Mouse (Mus musculus): ENCODE measurements around the gene Arhgap22. TPM values are rescaled to one million over a fixed set of nuclear protein-coding genes. Genes with fewer than 3 reads are reported as not detected.
A peak's percentile ranks its signal among the peaks of the same experiment; 100 is the strongest.

The Arhgap22 gene
- total and polyA plus RNA-seq, 3 experiments: 0.11 TPM; not detected in 2

GRCm38 (mm10) chr14:33212958-33213309 is 892 bp upstream of the Arhgap22 start:
- no peak overlapping the region for H3K27ac ChIP-seq (ENCODE audit: control insufficient read depth, low read depth, low read length)
- no peak overlapping the region for H3K9ac ChIP-seq (ENCODE audit: control insufficient read depth, low read depth, low read length, poor library complexity, severe bottlenecking)
- H3K4me1 ChIP-seq (ENCODE audit: control insufficient read depth in 1 of 2, insufficient read depth in 2 of 2, low read length in 2 of 2): peaks cover 0 to 12% of the 10 kb centered on the region in 2 experiments; a peak in 3 of 4 replicates
- no peaks in the 10 kb centered on the region for H3K79me2 ChIP-seq (ENCODE audit: control insufficient read depth, insufficient read depth, low read length, poor library complexity)
- no peaks in the 10 kb centered on the region for H3K9me3 ChIP-seq (replicated peaks; ENCODE audit: insufficient read depth, low read length)
- H3K27me3 ChIP-seq (ENCODE audit: control insufficient read depth in 1 of 2, insufficient read depth in 2 of 2, low read length in 2 of 2): peaks cover 0 to 3% of the 10 kb centered on the region in 2 experiments; a peak in 3 of 4 replicates
- TF ChIP-seq POLR2AphosphoS5 (IDR thresholded peaks at IDR 0.05; ENCODE audit: borderline replicate concordance, low read depth, low read length) (no peak), UBTF (IDR thresholded peaks at IDR 0.05; ENCODE audit: borderline replicate concordance, insufficient read depth, low read depth, low read length) (no peak), POLR2A (IDR thresholded peaks at IDR 0.05; ENCODE audit: control insufficient read depth in 1 of 2, insufficient read depth in 1 of 2, low read depth in 1 of 2, low read length in 2 of 2, poor library complexity in 1 of 2) (no peak), ELF1 (IDR thresholded peaks at IDR 0.05; ENCODE audit: low read depth, low read length) (no peak), BHLHE40 (IDR thresholded peaks at IDR 0.05; ENCODE audit: borderline replicate concordance, low read depth, low read length) (no peak), SMC3 (IDR thresholded peaks at IDR 0.05; ENCODE audit: low read depth, low read length) (no peak), CTCF (IDR thresholded peaks at IDR 0.05 in 2 of 3, conservative IDR thresholded peaks at IDR 0.05 in 1 of 3; ENCODE audit: control insufficient read depth in 1 of 3, insufficient read depth in 1 of 3, low read depth in 2 of 3, low read length in 3 of 3, poor library complexity in 1 of 3, severe bottlenecking in 1 of 3) (no peak)
- H3K36me3 ChIP-seq (ENCODE audit: control insufficient read depth in 1 of 2, insufficient read depth in 2 of 2, low read length in 2 of 2): peaks cover 0 to 3% of the 10 kb centered on the region in 2 experiments; a peak in 2 of 4 replicates
- H3K4me3 ChIP-seq (ENCODE audit: control insufficient read depth in 1 of 2, insufficient read depth in 1 of 2, low read depth in 2 of 2, low read length in 2 of 2): no peak overlapping the region
- DNase-seq (ENCODE audit: low read depth, low spot score): no peak

DNA sequence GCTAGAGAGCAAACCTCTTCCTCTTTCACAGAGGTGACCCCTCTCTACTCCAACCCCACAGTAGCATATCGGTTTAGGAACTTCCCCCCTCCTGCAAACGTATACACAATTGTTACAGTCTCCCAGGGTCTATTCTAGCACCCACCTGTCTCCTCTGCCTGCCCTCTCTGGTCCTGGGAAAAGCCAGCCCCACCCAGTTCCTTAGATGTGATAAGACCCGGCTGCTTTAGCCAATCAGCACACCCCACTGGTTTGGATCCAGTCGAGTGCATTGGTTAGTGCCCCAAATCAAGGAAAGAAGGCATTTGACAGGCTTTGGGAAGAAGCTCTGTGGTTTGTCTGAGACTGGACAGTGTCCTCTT is 922 bp downstream of the Arhgap22 start:
- Histone ChIP-seq H3K36me3 (ENCODE audit: control insufficient read depth in 1 of 2, insufficient read depth in 2 of 2, low read length in 2 of 2) (peaks cover 0 to 3% of the 10 kb centered on the region in 2 experiments; a peak in 2 of 4 replicates), H3K79me2 (ENCODE audit: control insufficient read depth, insufficient read depth, low read length, poor library complexity) (no peaks in the 10 kb centered on the region), H3K9me3 (replicated peaks; ENCODE audit: insufficient read depth, low read length) (no peaks in the 10 kb centered on the region), H3K4me3 (ENCODE audit: control insufficient read depth in 1 of 2, insufficient read depth in 1 of 2, low read depth in 2 of 2, low read length in 2 of 2) (no peak overlapping the region), H3K27me3 (ENCODE audit: control insufficient read depth in 1 of 2, insufficient read depth in 2 of 2, low read length in 2 of 2) (peaks cover 0 to 3% of the 10 kb centered on the region in 2 experiments; a peak in 3 of 4 replicates), H3K27ac (ENCODE audit: control insufficient read depth, low read depth, low read length) (no peak overlapping the region), H3K9ac (ENCODE audit: control insufficient read depth, low read depth, low read length, poor library complexity, severe bottlenecking) (no peak overlapping the region), H3K4me1 (ENCODE audit: control insufficient read depth in 1 of 2, insufficient read depth in 2 of 2, low read length in 2 of 2) (peaks cover 0 to 12% of the 10 kb centered on the region in 2 experiments; a peak in 3 of 4 replicates)
- DNase-seq (ENCODE audit: low read depth, low spot score): peak; percentile 40
- TF ChIP-seq HCFC1 (IDR thresholded peaks at IDR 0.05; ENCODE audit: low read depth, low read length) (no peak), MEF2A (IDR thresholded peaks at IDR 0.05; ENCODE audit: extremely low read depth, insufficient replicate concordance, low read depth, low read length, poor library complexity, severe bottlenecking) (no peak), TAL1 (IDR thresholded peaks at IDR 0.05; ENCODE audit: low read length) (no peak), ZC3H11A (IDR thresholded peaks at IDR 0.05; ENCODE audit: low read depth, low read length) (no peak), POLR2AphosphoS2 (IDR thresholded peaks at IDR 0.05; ENCODE audit: low read length) (no peak), USF1 (IDR thresholded peaks at IDR 0.05; ENCODE audit: low read depth, low read length) (no peak), ELF1 (IDR thresholded peaks at IDR 0.05; ENCODE audit: low read depth, low read length) (no peak)

- Histone ChIP-seq H3K27ac (ENCODE audit: control insufficient read depth, low read depth, low read length) (no peak overlapping the region), H3K4me1 (ENCODE audit: control insufficient read depth in 1 of 2, insufficient read depth in 2 of 2, low read length in 2 of 2) (peaks cover 0 to 12% of the 10 kb centered on the region in 2 experiments; a peak in 3 of 4 replicates), H3K36me3 (ENCODE audit: control insufficient read depth in 1 of 2, insufficient read depth in 2 of 2, low read length in 2 of 2) (peaks cover 0 to 3% of the 10 kb centered on the region in 2 experiments; a peak in 2 of 4 replicates), H3K9ac (ENCODE audit: control insufficient read depth, low read depth, low read length, poor library complexity, severe bottlenecking) (no peak overlapping the region), H3K9me3 (replicated peaks; ENCODE audit: insufficient read depth, low read length) (no peaks in the 10 kb centered on the region), H3K4me3 (ENCODE audit: control insufficient read depth in 1 of 2, insufficient read depth in 1 of 2, low read depth in 2 of 2, low read length in 2 of 2) (no peak overlapping the region), H3K27me3 (ENCODE audit: control insufficient read depth in 1 of 2, insufficient read depth in 2 of 2, low read length in 2 of 2) (peaks cover 0 to 3% of the 10 kb centered on the region in 2 experiments; a peak in 3 of 4 replicates), H3K79me2 (ENCODE audit: control insufficient read depth, insufficient read depth, low read length, poor library complexity) (no peaks in the 10 kb centered on the region)
- TF ChIP-seq CHD1 (IDR thresholded peaks at IDR 0.05; ENCODE audit: low read depth, low read length) (no peak), SIN3A (IDR thresholded peaks at IDR 0.05; ENCODE audit: low read length) (no peak), GATA1 (IDR thresholded peaks at IDR 0.05; ENCODE audit: low read depth, low read length) (no peak), KAT2A (conservative IDR thresholded peaks at IDR 0.05; ENCODE audit: low read depth, low read length) (no peak), ZNF384 (IDR thresholded peaks at IDR 0.05; ENCODE audit: low read depth, low read length) (no peak), MXI1 (IDR thresholded peaks at IDR 0.05; ENCODE audit: low read depth, low read length) (no peak), USF1 (IDR thresholded peaks at IDR 0.05; ENCODE audit: low read depth, low read length) (no peak), GABPA (IDR thresholded peaks at IDR 0.05; ENCODE audit: low read depth, low read length) (no peak), ZMIZ1 (IDR thresholded peaks at IDR 0.05; ENCODE audit: low read depth, low read length) (no peak), RCOR1 (IDR thresholded peaks at IDR 0.05; ENCODE audit: low read depth, low read length) (no peak)
- DNase-seq (ENCODE audit: low read depth, low spot score): peak; percentile 13
Measured at GRCm38 (mm10) chr14:33215163-33215562, 1.3 kb downstream of the Arhgap22 start.

Measured in MEL (cell line).